Mouse (Mus musculus): ENCODE measurements around the gene Rgs8. TPM values are rescaled to one million over a fixed set of nuclear protein-coding genes. Genes with fewer than 3 reads are reported as not detected.

The Rgs8 gene
- polyA plus RNA-seq, 1 experiment = 0.21 TPM

GRCm38 (mm10) chr1:153671352-153671751, 18.5 kb downstream of the Rgs8 start:
- WGBS = 91% methylated on average over 3 of the region's 3 CpGs
- no peak for DNase-seq (ENCODE audit: low read depth, low spot score)

GRCm38 (mm10) chr1:153672698-153673097, 19.9 kb downstream of the Rgs8 start:
- DNase-seq (ENCODE audit: low read depth, low spot score) = no peak
- 72% methylated on average over 9 of the region's 9 CpGs for WGBS

- no peak for DNase-seq (ENCODE audit: low read depth, low spot score)
- WGBS = 75% methylated on average over 12 of the region's 12 CpGs
Measured at GRCm38 (mm10) chr1:153673900-153674299, 21.1 kb downstream of the Rgs8 start.

DNA sequence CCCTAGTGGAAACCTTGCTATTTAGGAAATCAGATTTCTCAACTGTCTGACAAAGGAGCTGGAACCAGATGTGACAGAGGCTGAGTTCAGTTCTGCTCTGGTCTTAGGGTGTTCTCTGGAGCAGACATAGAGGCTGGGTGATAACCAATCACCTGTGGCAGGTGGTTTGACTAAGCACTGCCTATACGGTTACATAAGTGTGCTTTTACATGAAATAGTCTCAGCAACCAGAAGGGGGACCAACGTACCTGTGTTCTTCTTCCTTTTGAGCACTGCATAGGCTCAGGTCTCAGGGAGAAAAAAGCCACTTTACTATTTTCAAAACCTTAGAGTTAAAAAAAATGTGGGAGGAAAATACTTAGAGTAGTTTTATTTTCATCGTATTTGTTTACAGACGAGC, 22.8 kb downstream of the Rgs8 start:
- WGBS = 61% methylated on average over 4 of the region's 4 CpGs
- no peak for DNase-seq (ENCODE audit: low read depth, low spot score)

DNA sequence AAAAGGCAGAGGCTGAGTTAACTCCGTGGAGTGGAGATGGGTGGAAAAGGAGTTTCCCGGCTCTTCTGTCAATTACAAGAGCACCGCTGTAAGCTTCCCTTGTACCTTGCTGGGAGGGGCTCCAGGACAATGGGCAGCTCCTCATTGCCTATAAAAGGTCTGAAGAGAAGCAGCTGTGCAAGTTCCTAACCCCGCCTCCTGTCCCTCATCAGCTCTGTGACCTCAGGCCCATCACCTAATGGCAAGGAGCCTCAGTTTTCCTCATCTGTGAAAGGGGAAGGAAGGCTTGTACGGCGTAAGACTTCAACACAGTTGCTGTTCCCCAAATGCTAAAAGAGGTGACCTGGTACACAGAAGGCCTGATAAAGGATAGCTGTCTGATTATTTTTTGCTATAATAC, 24.8 kb downstream of the Rgs8 start:
- DNase-seq (ENCODE audit: low read depth, low spot score) = no peak
- WGBS = 76% methylated on average over 6 of the region's 6 CpGs

- DNase-seq (ENCODE audit: low read depth, low spot score) = no peak
Measured at GRCm38 (mm10) chr1:153679147-153679546, 26.3 kb downstream of the Rgs8 start.

DNA sequence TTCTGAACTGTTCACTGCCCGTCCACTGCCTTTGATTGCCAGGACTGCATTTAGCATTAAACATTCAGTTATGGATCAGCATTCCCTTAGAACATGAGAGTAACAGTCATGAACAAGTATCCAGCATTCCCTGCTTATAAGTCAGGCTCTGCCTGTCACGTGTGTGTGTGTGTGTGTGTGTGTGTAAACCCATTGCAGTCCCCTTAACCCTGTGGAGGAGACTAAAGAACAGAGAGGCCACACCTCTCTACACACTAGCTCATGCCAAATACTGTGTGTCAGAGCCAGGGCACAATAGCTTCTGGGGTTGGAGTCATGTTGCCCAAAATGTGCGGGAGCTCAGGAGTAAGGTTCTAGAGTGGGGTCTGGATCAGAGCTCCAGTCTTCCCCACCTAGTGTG, 26.8 kb downstream of the Rgs8 start:
- WGBS = 28% methylated on average over 3 of the region's 3 CpGs
- no peak for DNase-seq (ENCODE audit: low read depth, low spot score)

More at GRCm38 (mm10) chr1:153679147-153679546, 26.3 kb downstream of the Rgs8 start:
- WGBS = 11% methylated on average over 10 of the region's 10 CpGs

DNA sequence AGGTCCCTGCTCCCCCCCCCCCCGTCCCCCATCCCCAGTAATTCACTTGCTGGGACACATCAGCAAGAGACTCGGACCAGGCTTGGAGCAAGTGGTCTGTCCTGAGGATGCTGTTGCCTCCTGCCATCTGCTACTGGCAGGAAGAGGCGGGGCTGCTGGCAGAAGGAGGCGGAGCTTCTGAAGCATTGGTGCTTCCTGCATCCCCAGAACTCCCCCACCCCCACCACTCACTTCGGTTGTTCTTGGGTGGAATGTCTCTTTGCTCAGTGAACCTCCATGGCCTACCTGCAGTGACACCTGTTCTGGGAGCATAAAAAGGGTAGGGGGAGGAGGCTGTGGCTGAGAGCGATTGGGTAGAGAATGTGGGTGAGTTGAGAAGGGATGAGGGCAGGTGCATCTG, 27.5 kb downstream of the Rgs8 start:
- WGBS = 63% methylated on average over 6 of the region's 6 CpGs
- DNase-seq (ENCODE audit: low read depth, low spot score) = no peak

- WGBS = 89% methylated on average over 2 of the region's 2 CpGs
- DNase-seq (ENCODE audit: low read depth, low spot score) = no peak
Measured at GRCm38 (mm10) chr1:153681036-153681435, 28.2 kb downstream of the Rgs8 start.

- no peak for DNase-seq (ENCODE audit: low read depth, low spot score)
- WGBS = 57% methylated on average over 11 of the region's 11 CpGs
Measured at GRCm38 (mm10) chr1:153683190-153683589, 30.4 kb downstream of the Rgs8 start.

DNA sequence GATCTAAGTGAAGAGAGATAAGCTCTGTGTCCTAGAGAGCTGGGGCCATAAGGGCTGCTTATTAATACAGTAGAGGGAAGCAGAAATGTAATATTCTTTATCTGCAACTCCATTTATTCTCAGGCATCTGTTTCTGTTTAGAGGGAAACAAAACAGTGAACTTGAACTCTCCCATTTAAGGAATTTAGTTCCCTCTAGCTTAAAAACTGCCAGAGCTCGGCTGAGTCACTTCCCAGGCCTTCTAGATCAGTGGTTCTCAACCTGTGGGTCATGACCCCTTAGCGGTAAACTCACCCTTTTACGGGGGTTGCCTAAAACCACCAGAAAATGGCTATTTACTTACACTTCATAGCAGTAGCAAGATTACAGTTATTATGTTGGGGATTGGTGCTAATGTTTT, 32.8 kb downstream of the Rgs8 start:
- WGBS = 37% methylated on average over 3 of the region's 3 CpGs
- DNase-seq (ENCODE audit: low read depth, low spot score) = no peak

GRCm38 (mm10) chr1:153692526-153692925, 39.7 kb downstream of the Rgs8 start:
- no peak for DNase-seq (ENCODE audit: low read depth, low spot score)
- WGBS = 72% methylated on average over 6 of the region's 6 CpGs

DNA sequence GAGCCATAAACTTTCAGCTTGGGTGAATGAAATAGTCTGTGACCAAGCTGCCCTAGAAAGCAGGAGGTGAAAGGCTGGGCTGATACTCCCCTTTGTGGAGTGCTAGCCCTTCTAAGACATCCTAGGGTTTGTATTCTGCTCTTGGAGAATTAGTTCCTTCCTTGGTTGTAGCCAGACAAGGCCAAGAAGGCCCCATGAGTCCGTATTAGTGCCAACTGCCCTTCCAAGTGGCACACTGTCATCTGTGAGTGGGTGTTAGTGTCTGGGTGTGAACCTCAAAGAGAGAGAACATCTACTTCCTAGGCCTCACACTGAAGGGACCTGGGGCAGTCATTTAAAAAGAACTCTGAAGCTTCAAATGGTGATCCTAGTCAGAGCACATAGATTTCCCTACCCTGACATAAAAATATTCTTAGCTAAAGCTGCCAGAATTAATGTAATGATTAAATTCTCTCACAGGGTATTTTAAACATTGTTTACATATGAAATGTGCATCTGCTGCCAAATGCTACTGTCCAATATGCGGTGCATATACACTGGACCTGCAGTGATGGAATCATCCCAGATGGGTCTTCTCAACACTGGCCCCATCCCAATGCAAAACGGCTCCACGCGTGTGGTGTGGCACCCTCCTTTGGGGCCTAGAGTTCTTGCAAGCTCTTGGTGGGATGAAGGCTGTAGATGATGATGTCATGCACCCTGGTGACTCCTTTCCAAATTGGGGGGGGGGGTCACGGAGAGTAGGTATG, 41.7 kb downstream of the Rgs8 start:
- no peak for DNase-seq (ENCODE audit: low read depth, low spot score)

DNA sequence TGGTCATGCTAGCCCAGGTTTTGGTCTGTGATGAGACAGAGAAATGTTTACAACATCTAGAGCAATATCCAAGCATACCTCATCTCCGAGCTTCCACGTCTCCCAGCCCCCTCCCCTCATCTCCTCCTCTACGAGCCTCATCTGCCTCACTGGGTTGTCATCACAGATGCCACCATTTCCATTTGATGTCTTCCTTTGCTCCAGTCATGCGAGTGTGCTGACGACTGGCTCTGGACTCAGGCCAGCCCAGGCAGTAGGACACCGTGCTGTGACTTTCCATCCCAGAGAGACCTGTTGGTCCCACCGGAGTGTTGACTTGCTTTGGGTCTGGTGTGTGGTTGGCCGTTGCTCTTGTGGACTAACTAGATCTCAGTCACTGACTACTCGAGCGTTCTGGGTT, 42.6 kb downstream of the Rgs8 start:
- no peak for DNase-seq (ENCODE audit: low read depth, low spot score)
- WGBS = 90% methylated on average over 10 of the region's 10 CpGs

More for the DNA sequence above, 41.7 kb downstream of the Rgs8 start:
- WGBS = 82% methylated on average over 6 of the region's 6 CpGs

DNA sequence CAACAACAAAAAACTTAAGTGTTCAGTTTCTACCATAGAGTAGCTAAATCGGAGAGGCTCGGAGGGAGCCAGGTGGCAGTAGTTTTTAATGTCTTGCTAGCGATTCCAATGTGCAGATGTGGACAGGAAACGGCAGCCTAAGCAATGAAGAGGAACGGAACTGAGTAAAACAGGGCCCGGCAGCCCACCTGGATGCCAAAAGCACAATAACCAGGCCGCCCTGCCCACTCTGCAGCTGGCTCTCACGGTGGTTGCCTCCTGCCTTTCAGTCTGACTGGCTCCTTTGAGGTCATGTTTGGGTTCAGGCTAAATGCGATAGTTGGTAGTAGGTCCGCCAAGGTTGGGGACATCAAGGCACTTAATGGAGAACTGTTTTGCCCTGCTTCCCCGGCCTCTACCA, 43.3 kb downstream of the Rgs8 start:
- 88% methylated on average over 11 of the region's 11 CpGs for WGBS
- DNase-seq (ENCODE audit: low read depth, low spot score) = no peak

DNA sequence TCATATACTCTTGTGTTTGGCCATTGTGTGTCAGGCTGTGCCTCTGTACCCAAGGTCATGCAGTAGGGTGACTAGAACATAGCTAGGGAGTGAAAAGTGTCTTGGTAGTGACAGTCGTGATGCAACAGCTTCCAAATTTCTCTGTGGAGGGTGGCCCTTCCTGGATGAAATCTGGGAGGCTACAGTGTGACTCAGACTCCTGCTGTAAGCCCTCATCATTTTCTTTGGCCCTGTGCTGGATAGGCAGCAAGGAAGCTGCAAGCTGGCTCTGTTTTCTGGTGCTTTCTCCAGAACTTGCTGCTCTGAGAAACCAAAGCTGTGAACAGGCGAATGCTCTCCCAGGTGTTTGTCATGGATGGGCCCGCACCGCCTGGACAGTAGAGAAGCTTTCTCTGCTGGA, 43.7 kb downstream of the Rgs8 start:
- 83% methylated on average over 4 of the region's 4 CpGs for WGBS
- DNase-seq (ENCODE audit: low read depth, low spot score) = no peak

DNA sequence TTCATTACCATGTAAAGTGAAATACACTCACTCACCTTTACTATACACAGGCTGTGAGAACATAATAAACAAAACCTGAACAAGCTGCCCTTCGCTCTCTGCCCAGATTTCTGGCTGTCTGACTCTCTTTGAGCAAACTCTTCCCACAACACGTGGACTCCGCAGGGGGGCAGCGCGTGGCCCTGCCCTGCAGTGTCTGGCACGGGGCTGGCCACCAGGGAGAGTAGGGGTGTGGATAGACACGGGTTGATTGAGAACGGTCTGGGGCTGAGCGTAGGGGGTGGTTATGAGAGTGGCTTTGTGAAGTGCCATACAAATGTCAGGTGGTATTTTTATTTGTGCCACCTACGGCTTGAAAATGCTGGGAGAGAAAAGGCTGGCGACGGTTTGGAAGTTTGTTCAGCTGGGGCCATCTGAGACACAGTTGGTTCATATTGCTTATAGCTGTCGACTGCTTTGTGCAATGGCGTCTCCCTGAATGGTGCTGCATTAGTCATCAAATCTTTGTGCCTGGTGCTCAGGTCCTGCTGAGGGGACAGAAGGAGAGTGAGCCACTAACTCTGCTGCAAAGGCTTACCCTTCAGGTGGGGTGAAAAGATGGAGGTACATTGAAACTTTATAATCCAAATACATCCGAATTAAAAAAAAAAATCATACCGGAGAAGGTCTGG, 44.9 kb downstream of the Rgs8 start:
- 71% methylated on average over 16 of the region's 16 CpGs for WGBS
- no peak for DNase-seq (ENCODE audit: low read depth, low spot score)

- WGBS = 71% methylated on average over 7 of the region's 7 CpGs
- no peak for DNase-seq (ENCODE audit: low read depth, low spot score)
Measured at GRCm38 (mm10) chr1:153698311-153699084, 45.7 kb downstream of the Rgs8 start.

- 56% methylated on average over 11 of the region's 11 CpGs for WGBS
- DNase-seq (ENCODE audit: low read depth, low spot score) = no peak
Measured at GRCm38 (mm10) chr1:153700448-153701063, 47.7 kb downstream of the Rgs8 start.

GRCm38 (mm10) chr1:153701461-153701860, 48.6 kb downstream of the Rgs8 start:
- WGBS = 50% methylated on average over 1 of the region's 1 CpGs

More at GRCm38 (mm10) chr1:153701461-153701860, 48.6 kb downstream of the Rgs8 start:
- DNase-seq (ENCODE audit: low read depth, low spot score) = no peak
